ENCODE assay signal across 21 mouse cellular contexts in the genomic region with DNA sequence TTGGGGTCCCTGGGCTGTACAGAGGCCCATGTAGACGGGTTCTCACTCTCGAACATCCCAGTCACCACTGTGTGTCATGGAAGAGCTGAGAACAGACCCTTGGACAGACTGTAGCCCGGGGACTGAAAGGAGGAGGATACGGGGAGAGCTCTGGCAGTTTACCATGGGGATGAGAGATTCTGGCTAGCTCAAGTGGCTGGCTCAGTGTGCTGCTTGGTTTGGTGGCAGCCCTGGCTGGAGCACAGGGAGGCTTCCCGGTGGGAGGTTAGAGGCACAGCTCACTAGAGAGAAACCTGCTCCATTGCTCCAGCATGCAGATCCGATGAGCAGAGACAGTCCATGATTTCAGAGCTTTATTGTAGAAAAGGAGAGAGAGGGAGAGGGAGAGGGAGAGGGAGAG.
DNase-seq lines count a peak whose midpoint lies in the region; ATAC-seq lines count a peak whose summit lies in the region.
"Had no signal": no experiment of that assay in that cellular context is flagged by ENCODE, and none has a peak within 500 bp of the region (broad histone marks: within the 10 kb centered on the region; RNA-seq: fewer than 3 reads in every experiment).

No protein-coding gene starts in this region.

- H3K9me3 ChIP-seq in forebrain, embryonic 10.5 days: no peaks in the 10 kb centered on the region
- H3K9me3 ChIP-seq in midbrain, embryonic 16.5 days (replicated peaks; ENCODE audit: control insufficient read depth, low read length, poor library complexity, severe bottlenecking): no peaks in the 10 kb centered on the region
- H3K9me3 ChIP-seq: embryonic facial prominence, embryonic 15.5 days; forebrain, embryonic 15.5 days; heart, embryonic 13.5 days; hindbrain, embryonic 15.5 days had no signal

- peak; percentile 59 for DNase-seq in brain, adult 2 months (ENCODE audit: low read depth, low spot score)
- peak; percentile 62 for DNase-seq in cerebellum, adult 11-12 months
- peak; percentile 51 for DNase-seq in cerebellum, adult 9-10 months
- peak; percentile 68 to 70 for DNase-seq in cerebellum, postnatal 25 days
- DNase-seq in kidney, postnatal 10 days: no peak
- DNase-seq in forebrain, embryonic 10.5 days (ENCODE audit: extremely low spot score, low spot score): no peak
- DNase-seq: adrenal gland, postnatal 36 days; embryo, embryonic 11 days; gastrocnemius, postnatal 36 days; heart, adult 11 months; heart, postnatal 36 days had no signal

- no peak overlapping the region for H3K4me2 ChIP-seq in midbrain, embryonic 16.5 days (ENCODE audit: low read length)
- H3K4me2 ChIP-seq: embryonic facial prominence, embryonic 15.5 days; forebrain, embryonic 15.5 days; heart, embryonic 13.5 days; hindbrain, embryonic 15.5 days had no signal

- no peak overlapping the region for H3K9ac ChIP-seq in midbrain, embryonic 16.5 days (ENCODE audit: low read depth, low read length)
- H3K9ac ChIP-seq: embryonic facial prominence, embryonic 15.5 days; forebrain, embryonic 15.5 days; heart, embryonic 13.5 days; hindbrain, embryonic 15.5 days had no signal

- H3K4me1 ChIP-seq in forebrain, embryonic 10.5 days: no peaks in the 10 kb centered on the region
- no peaks in the 10 kb centered on the region for H3K4me1 ChIP-seq in midbrain, embryonic 16.5 days (ENCODE audit: control insufficient read depth, insufficient read depth, low read length)
- H3K4me1 ChIP-seq: embryonic facial prominence, embryonic 15.5 days; forebrain, embryonic 15.5 days; heart, embryonic 13.5 days; hindbrain, embryonic 15.5 days had no signal

- no peak overlapping the region for H3K27ac ChIP-seq in forebrain, embryonic 10.5 days
- no peak overlapping the region for H3K27ac ChIP-seq in midbrain, embryonic 16.5 days (ENCODE audit: low read length)
- H3K27ac ChIP-seq: embryonic facial prominence, embryonic 15.5 days; forebrain, embryonic 15.5 days; heart, embryonic 13.5 days; hindbrain, embryonic 15.5 days had no signal

- H3K36me3 ChIP-seq in forebrain, embryonic 10.5 days (replicated peaks): no peaks in the 10 kb centered on the region
- H3K36me3 ChIP-seq in midbrain, embryonic 16.5 days (ENCODE audit: control insufficient read depth, insufficient read depth, low read length): no peaks in the 10 kb centered on the region
- H3K36me3 ChIP-seq: embryonic facial prominence, embryonic 15.5 days; forebrain, embryonic 15.5 days; heart, embryonic 13.5 days; hindbrain, embryonic 15.5 days had no signal

- 67% methylated on average over 6 of the region's 6 CpGs for WGBS in forebrain, embryonic 10.5 days
- 85% methylated on average over 6 of the region's 6 CpGs for WGBS in midbrain, embryonic 16.5 days

- H3K4me3 ChIP-seq in forebrain, embryonic 10.5 days: no peak overlapping the region
- no peak overlapping the region for H3K4me3 ChIP-seq in midbrain, embryonic 16.5 days (ENCODE audit: low read depth, low read length)
- H3K4me3 ChIP-seq: embryonic facial prominence, embryonic 15.5 days; erythroblast, embryonic 14.5 days; forebrain, embryonic 15.5 days; heart, embryonic 13.5 days; hindbrain, embryonic 15.5 days had no signal

- no peaks in the 10 kb centered on the region for H3K27me3 ChIP-seq in forebrain, embryonic 10.5 days (ENCODE audit: poor library complexity, severe bottlenecking)
- no peaks in the 10 kb centered on the region for H3K27me3 ChIP-seq in midbrain, embryonic 16.5 days (ENCODE audit: control insufficient read depth, insufficient read depth, low read depth, low read length)
- H3K27me3 ChIP-seq: CH12.LX; embryonic facial prominence, embryonic 15.5 days; forebrain, embryonic 15.5 days; heart, embryonic 13.5 days; hindbrain, embryonic 15.5 days had no signal

- no peak for ATAC-seq in midbrain, embryonic 16.5 days
- ATAC-seq: activated CD4-positive, CD25-positive, alpha-beta regulatory T cell, adult 4 months; forebrain, embryonic 15.5 days; intestine, embryonic 16.5 days; Patski had no signal

Comparison
In these comparisons a context has a peak if more than half of its experiments do, and no peak if none do; other contexts are left out.
1. DNase-seq: peak in brain, adult 2 months (single experiment), cerebellum, adult 11-12 months (single experiment), cerebellum, adult 9-10 months (single experiment) and cerebellum, postnatal 25 days (2 of 2); none in kidney, postnatal 10 days (single experiment) and forebrain, embryonic 10.5 days (single experiment).